Mouse (Mus musculus) erythroblast, embryonic 14.5 days (primary cell): ENCODE data around the gene Irs1.

ENCODE experiments used
- GATA1 ChIP-seq: IDR thresholded peaks from 2 replicates; pipeline ENCODE4 v1.6.1; 2012; ENCODE audit warnings: low read length, inconsistent platforms, mixed read lengths
- TAL1 ChIP-seq: IDR thresholded peaks from 3 replicates; pipeline ENCODE4 v1.6.1; 2012; ENCODE audit warnings: low read length, inconsistent platforms, mixed read lengths

GRCm38 (mm10) chr1:82274361-82274760 lies 16.9 kb downstream of the Irs1 start:
- TF ChIP-seq GATA1 = no peak
- TF ChIP-seq TAL1 = no peak
